Mouse (Mus musculus) heart, postnatal 4 days (tissue): ENCODE measurements around the gene Pax3. TPM values are rescaled to one million over a fixed set of nuclear protein-coding genes. Genes with fewer than 3 reads are reported as not detected.

Experiments used
- DNase-seq: peaks from one replicate; pipeline ENCODE4 v3.0.0; 2021
- total RNA-seq, 2 experiments: library from RNA; stranded (reverse); gene quantifications; 2 replicates each; pipeline ENCODE4 v1.2.3; 2021

The Pax3 gene
- total RNA-seq, 2 experiments from 2014 or later = 0.11 TPM; not detected in 1

DNA sequence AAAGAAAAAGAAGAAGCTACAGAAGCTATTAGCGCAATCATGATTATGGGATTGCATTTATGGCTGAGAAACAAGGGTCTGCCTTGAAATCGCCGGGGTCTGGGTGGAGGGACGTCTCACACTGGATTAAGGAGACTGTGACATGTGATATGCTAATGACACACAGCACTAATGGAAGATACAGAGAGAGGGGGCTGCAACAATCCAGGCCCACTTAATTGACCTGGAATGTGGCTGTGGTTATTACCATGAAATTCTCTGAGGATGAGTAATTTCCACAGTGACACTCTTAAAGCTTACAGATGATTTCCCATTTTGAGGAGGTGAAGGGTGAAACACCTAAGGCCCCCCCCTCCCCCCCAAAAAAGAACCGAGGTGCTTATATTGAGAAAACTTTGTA lies 136.1 kb downstream of the Pax3 start:
- no peak for DNase-seq

DNA sequence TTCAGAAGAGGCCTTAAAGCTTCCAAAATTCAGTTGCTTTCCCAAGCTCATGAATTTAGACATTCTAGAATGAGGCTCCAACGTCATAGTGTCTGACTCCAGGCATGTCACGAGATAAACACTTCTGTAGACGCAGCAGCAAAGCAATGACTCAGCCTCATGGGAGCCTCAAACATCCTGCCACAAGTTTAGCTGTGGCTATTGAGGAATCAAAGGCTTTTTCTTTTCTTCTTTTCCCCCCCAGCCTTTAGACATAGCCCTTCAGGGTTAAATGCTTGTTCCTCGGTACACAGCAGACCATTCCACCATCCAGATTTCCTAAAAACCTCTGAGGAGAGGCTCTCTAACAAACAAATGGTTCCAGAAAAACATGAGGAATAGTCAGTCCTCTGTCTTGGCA lies 139.0 kb downstream of the Pax3 start:
- peak; percentile 7 for DNase-seq

DNA sequence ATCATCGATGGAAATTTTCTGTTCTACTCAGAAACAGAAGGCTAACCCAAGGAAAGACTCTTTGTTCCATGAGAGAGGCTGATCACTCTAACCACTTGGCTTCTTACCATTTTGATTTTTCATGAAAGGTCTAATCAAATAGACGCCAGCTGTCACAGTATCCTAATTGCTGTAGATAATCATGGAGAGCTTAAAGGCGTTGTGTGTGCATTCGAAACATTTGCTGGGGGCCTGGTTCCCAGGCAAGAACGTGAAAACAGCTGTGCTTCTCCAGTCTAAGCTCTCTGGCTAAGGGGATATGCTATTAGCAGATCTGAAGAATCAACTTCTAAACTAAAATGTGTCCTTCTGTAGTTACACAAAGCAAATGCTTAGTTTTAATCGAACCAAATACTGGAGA lies 143.3 kb downstream of the Pax3 start:
- DNase-seq = no peak

Other genes with a start within 250 kb of the Pax3 start
- gene Sgpp2, start 113.2 kb upstream of the Pax3 start, total RNA-seq = under 1 TPM; 0.10 to 0.11 TPM